In genomic region chr4:127324759-127325158, GRCm38 (mm10) we compare ENCODE assay signal across 8 mouse cellular contexts. TPM values are rescaled to one million over a fixed set of nuclear protein-coding genes. Genes with fewer than 3 reads are reported as not detected.
DNase-seq lines count a peak whose midpoint lies in the region; ATAC-seq and TF ChIP-seq lines count a peak whose summit lies in the region.

No protein-coding gene starts in this region.

- TF ChIP-seq EP300 in stomach, postnatal 0 days (optimal IDR thresholded peaks at IDR 0.05): no peak

- H3K4me2 ChIP-seq in kidney, postnatal 0 days (ENCODE audit: low read length): no peak overlapping the region
- H3K4me2 ChIP-seq in stomach, postnatal 0 days (replicated peaks; ENCODE audit: low read depth): no peak overlapping the region

- H3K36me3 ChIP-seq in kidney, postnatal 0 days (ENCODE audit: insufficient read depth, low read length): no peaks in the 10 kb centered on the region
- H3K36me3 ChIP-seq in liver, adult 2 months (ENCODE audit: control insufficient read depth, insufficient read depth, low read length): no peaks in the 10 kb centered on the region
- H3K36me3 ChIP-seq in stomach, postnatal 0 days (ENCODE audit: control insufficient read depth, insufficient read depth, low read length): no peaks in the 10 kb centered on the region

- peaks cover 3% of the 10 kb centered on the region; the same call in 1 of the 2 replicates for H3K27me3 ChIP-seq in kidney, postnatal 0 days (ENCODE audit: insufficient read depth, low read length)
- H3K27me3 ChIP-seq in liver, adult 2 months (ENCODE audit: control insufficient read depth, insufficient read depth, low read length): no peaks in the 10 kb centered on the region
- H3K27me3 ChIP-seq in stomach, postnatal 0 days (ENCODE audit: control insufficient read depth, insufficient read depth, low read length): peaks cover 2% of the 10 kb centered on the region; the same call in 1 of the 2 replicates

- no peak overlapping the region for H3K27ac ChIP-seq in kidney, postnatal 0 days
- H3K27ac ChIP-seq in liver, adult 2 months (replicated peaks; ENCODE audit: insufficient read depth, low read depth, low read length): no peak overlapping the region
- no peak overlapping the region for H3K27ac ChIP-seq in stomach, postnatal 0 days (replicated peaks)

- H3K9ac ChIP-seq in kidney, postnatal 0 days (ENCODE audit: low read depth, low read length): no peak overlapping the region
- no peak overlapping the region for H3K9ac ChIP-seq in liver, adult 2 months (ENCODE audit: low read depth, low read length)
- no peak overlapping the region for H3K9ac ChIP-seq in stomach, postnatal 0 days (ENCODE audit: low read length)

- no peaks in the 10 kb centered on the region for H3K4me1 ChIP-seq in kidney, postnatal 0 days (replicated peaks; ENCODE audit: insufficient read depth, low read length)
- no peaks in the 10 kb centered on the region for H3K4me1 ChIP-seq in liver, adult 2 months (ENCODE audit: control insufficient read depth, insufficient read depth, low read length)
- H3K4me1 ChIP-seq in stomach, postnatal 0 days (replicated peaks; ENCODE audit: control insufficient read depth, insufficient read depth): no peaks in the 10 kb centered on the region

- ATAC-seq in kidney, postnatal 0 days (replicated peaks; ENCODE audit: low FRiP score, low read depth): peak; percentile 40; the same call in 1 of the 2 replicates
- ATAC-seq in stomach, postnatal 0 days (ENCODE audit: low FRiP score, low TSS enrichment): peak; percentile 82

- TF ChIP-seq POLR2A in liver, adult 2 months (IDR thresholded peaks at IDR 0.05; ENCODE audit: extremely low read depth, insufficient read depth, low read length): no peak

- DNase-seq in urinary bladder, adult 18-20 months (ENCODE audit: low spot score in 2 of 2): peak; percentile 50 to 59
- no peak for DNase-seq in urinary bladder, adult 2 months (ENCODE audit: low spot score)
- DNase-seq in embryo, embryonic 10 days (ENCODE audit: low spot score): peak; percentile 93
- DNase-seq in heart, adult 8-10 months (ENCODE audit: low spot score): peak; percentile 58
- peak; percentile 89 for DNase-seq in kidney, postnatal 0 days (ENCODE audit: low spot score)
- peak; percentile 42 for DNase-seq in liver, adult 2 months (ENCODE audit: extremely low read depth, low read depth, low spot score)
- peak; percentile 63 for DNase-seq in naive thymus-derived CD4-positive, alpha-beta T cell, adult 2 months (ENCODE audit: low read depth)
- DNase-seq in stomach, postnatal 0 days (ENCODE audit: low spot score): peak; percentile 86

- H3K9me3 ChIP-seq in kidney, postnatal 0 days (replicated peaks; ENCODE audit: low read length): no peaks in the 10 kb centered on the region
- no peaks in the 10 kb centered on the region for H3K9me3 ChIP-seq in stomach, postnatal 0 days (ENCODE audit: control insufficient read depth, low read length)

- H3K4me3 ChIP-seq in kidney, postnatal 0 days (replicated peaks; ENCODE audit: low read depth, low read length): no peak overlapping the region
- no peak overlapping the region for H3K4me3 ChIP-seq in liver, adult 2 months (ENCODE audit: insufficient read depth, low read depth, low read length)
- no peak overlapping the region for H3K4me3 ChIP-seq in stomach, postnatal 0 days (ENCODE audit: low read depth, low read length)

- no peaks in the 10 kb centered on the region for H3K79me2 ChIP-seq in liver, adult 2 months (ENCODE audit: control insufficient read depth, insufficient read depth, low read length)

- TF ChIP-seq CTCF in kidney, postnatal 0 days (IDR thresholded peaks at IDR 0.05; ENCODE audit: low read depth): peak; percentile 93
- peak; percentile 90 for TF ChIP-seq CTCF in liver, adult 2 months (IDR thresholded peaks at IDR 0.05; ENCODE audit: low read depth, low read length)
- TF ChIP-seq CTCF in stomach, postnatal 0 days (IDR thresholded peaks at IDR 0.05; ENCODE audit: low read depth): peak; percentile 88

- WGBS in kidney, postnatal 0 days: 8% methylated on average over 6 of the region's 6 CpGs
- 10% methylated on average over 6 of the region's 6 CpGs for WGBS in liver, adult 2 months
- 4% methylated on average over 6 of the region's 6 CpGs for WGBS in stomach, postnatal 0 days

RNA-seq across cellular contexts. Expression of gene Gjb3, which starts 5.9 kb away (rescaled TPM):
- 10.3 and 13.2 TPM in 2 replicates for polyA plus RNA-seq in urinary bladder, adult 2 months (2012; rRNA removed)
- total RNA-seq in heart, adult 8-10 months (2022): under 1 TPM in 1 of 4 experiments, not detected in 3; 0.14 TPM
- 1.1 and 1.8 TPM in 2 replicates for polyA plus RNA-seq in kidney, postnatal 0 days (2015; fragmentation: Nextera tagmentation; extraction: Ambion mirVana)
- not detected in 2 replicates for total RNA-seq in liver, adult 2 months (2014; rRNA removed)
- not detected in 2 replicates for polyA plus RNA-seq in liver, adult 2 months (2012; rRNA removed)
- polyA plus RNA-seq in stomach, postnatal 0 days (2015; fragmentation: Nextera tagmentation; extraction: Ambion mirVana): 15.1 and 15.5 TPM in 2 replicates

RNA-seq across cellular contexts. Expression of gene Gja4, which starts 10.9 kb away (rescaled TPM):
- polyA plus RNA-seq in urinary bladder, adult 2 months (2012; rRNA removed): 18.5 and 18.6 TPM in 2 replicates
- 10 to 100 TPM in 2 of 4 experiments, 1 to 10 TPM in 2; 7.5 to 10.8 (median 9.1) TPM for total RNA-seq in heart, adult 8-10 months (2022)
- 24.0 and 27.6 TPM in 2 replicates for polyA plus RNA-seq in kidney, postnatal 0 days (2015; fragmentation: Nextera tagmentation; extraction: Ambion mirVana)
- total RNA-seq in liver, adult 2 months (2014; rRNA removed): 1.5 and 1.9 TPM in 2 replicates
- polyA plus RNA-seq in liver, adult 2 months (2012; rRNA removed): 8.0 and 8.8 TPM in 2 replicates
- polyA plus RNA-seq in stomach, postnatal 0 days (2015; fragmentation: Nextera tagmentation; extraction: Ambion mirVana): 7.3 and 8.0 TPM in 2 replicates

RNA-seq across cellular contexts. Expression of gene Gjb4, which starts 29.1 kb away (rescaled TPM):
- 0.16 and 0.21 TPM in 2 replicates for polyA plus RNA-seq in urinary bladder, adult 2 months (2012; rRNA removed)
- not detected for total RNA-seq in heart, adult 8-10 months (2022)
- 1.2 and 1.8 TPM in 2 replicates for polyA plus RNA-seq in kidney, postnatal 0 days (2015; fragmentation: Nextera tagmentation; extraction: Ambion mirVana)
- total RNA-seq in liver, adult 2 months (2014; rRNA removed): not detected in 2 replicates
- not detected in 2 replicates for polyA plus RNA-seq in liver, adult 2 months (2012; rRNA removed)
- 1.7 and 2.0 TPM in 2 replicates for polyA plus RNA-seq in stomach, postnatal 0 days (2015; fragmentation: Nextera tagmentation; extraction: Ambion mirVana)

RNA-seq across cellular contexts. Expression of gene Gjb5, which starts 33.2 kb away (rescaled TPM):
- 3.8 and 4.8 TPM in 2 replicates for polyA plus RNA-seq in urinary bladder, adult 2 months (2012; rRNA removed)
- under 1 TPM; 0.16 to 0.59 (median 0.30) TPM for total RNA-seq in heart, adult 8-10 months (2022)
- polyA plus RNA-seq in kidney, postnatal 0 days (2015; fragmentation: Nextera tagmentation; extraction: Ambion mirVana): 1.3 and 1.4 TPM in 2 replicates
- total RNA-seq in liver, adult 2 months (2014; rRNA removed): not detected in 2 replicates
- 0.05 TPM in 1 of 2 replicates, not detected in the other for polyA plus RNA-seq in liver, adult 2 months (2012; rRNA removed)
- polyA plus RNA-seq in stomach, postnatal 0 days (2015; fragmentation: Nextera tagmentation; extraction: Ambion mirVana): 3.3 and 3.8 TPM in 2 replicates
